ENCODE assay signal across 17 mouse cellular contexts in the genomic region with DNA sequence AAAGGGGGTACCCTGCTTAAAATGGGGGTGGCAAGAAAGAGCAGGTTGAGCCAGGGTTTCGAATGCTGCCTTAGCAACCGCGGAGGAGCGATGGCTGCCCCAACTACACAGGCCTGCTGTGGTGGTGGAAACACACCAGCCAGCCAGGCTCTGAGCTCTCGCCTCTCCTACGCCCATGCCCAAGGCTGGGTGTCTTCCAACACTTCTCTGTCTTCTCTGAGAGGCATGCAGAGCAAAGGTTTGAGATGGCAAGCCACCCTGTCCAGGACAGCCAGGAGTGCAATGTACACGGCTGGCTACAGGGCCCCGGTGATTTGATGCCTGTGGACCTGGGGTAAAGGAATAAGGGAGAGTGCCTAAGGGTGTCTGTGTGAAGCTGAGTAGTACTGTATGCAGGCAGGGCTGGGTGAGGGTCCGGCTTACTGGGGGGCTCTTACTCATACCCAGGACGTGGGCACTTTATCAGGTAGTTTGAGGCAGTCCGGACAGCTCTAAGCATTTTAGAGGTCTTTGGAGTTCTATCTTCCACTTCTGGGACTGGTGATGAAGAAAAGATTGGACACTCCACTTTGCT. TPM values are rescaled to one million over a fixed set of nuclear protein-coding genes. Genes with fewer than 3 reads are reported as not detected.
A peak's percentile ranks its signal among the peaks of the same experiment; 100 is the strongest.
DNase-seq lines count a peak whose midpoint lies in the region; ATAC-seq and TF ChIP-seq lines count a peak whose summit lies in the region.
"Had no signal": no experiment of that assay in that cellular context is flagged by ENCODE, and none has a peak within 500 bp of the region (broad histone marks: within the 10 kb centered on the region; RNA-seq: fewer than 3 reads in every experiment).

No protein-coding gene starts in this region.

- no peaks in the 10 kb centered on the region for H3K36me3 ChIP-seq in heart, postnatal 0 days (replicated peaks; ENCODE audit: control insufficient read depth, insufficient read depth, low read length)
- no peaks in the 10 kb centered on the region for H3K36me3 ChIP-seq in hindbrain, embryonic 13.5 days
- no peaks in the 10 kb centered on the region for H3K36me3 ChIP-seq in hindbrain, postnatal 0 days (ENCODE audit: insufficient read depth, low read length)
- H3K36me3 ChIP-seq: embryonic facial prominence, embryonic 15.5 days; heart, embryonic 15.5 days; limb, embryonic 12.5 days had no signal

- no peak for DNase-seq in heart, postnatal 0 days (ENCODE audit: low spot score)
- no peak for DNase-seq in heart, postnatal 14 days
- peak; percentile 70 for DNase-seq in right cerebral cortex, adult 18-20 months
- no peak for DNase-seq in right cerebral cortex, postnatal 14 days
- peak; percentile 52 for DNase-seq in naive thymus-derived CD4-positive, alpha-beta T cell, adult 2 months (ENCODE audit: low read depth)
- no peak for DNase-seq in hindbrain, postnatal 0 days (ENCODE audit: low spot score)
- DNase-seq: cerebellum, adult 2 months had no signal

- peaks cover 26% of the 10 kb centered on the region for H3K27me3 ChIP-seq in heart, postnatal 0 days (ENCODE audit: control insufficient read depth, insufficient read depth, low read length)
- peaks cover 64% of the 10 kb centered on the region for H3K27me3 ChIP-seq in hindbrain, embryonic 13.5 days
- H3K27me3 ChIP-seq in hindbrain, postnatal 0 days (ENCODE audit: insufficient read depth, low read length) = no peaks in the 10 kb centered on the region

- intact Hi-C loops in heart, postnatal 14 days (cut with DNase I) = no loop called here

- WGBS in heart, postnatal 0 days = 91% methylated on average over 11 of the region's 11 CpGs
- WGBS in hindbrain, embryonic 13.5 days = 91% methylated on average over 11 of the region's 11 CpGs
- WGBS in hindbrain, postnatal 0 days = 93% methylated on average over 11 of the region's 11 CpGs

- H3K4me2 ChIP-seq in heart, postnatal 0 days (ENCODE audit: low read depth, low read length) = peak overlapping the region; percentile 31; the same call in 1 of the 2 replicates
- H3K4me2 ChIP-seq in hindbrain, embryonic 13.5 days = no peak overlapping the region
- H3K4me2 ChIP-seq in hindbrain, postnatal 0 days (ENCODE audit: low read depth, low read length) = no peak overlapping the region
- H3K4me2 ChIP-seq: embryonic facial prominence, embryonic 15.5 days; heart, embryonic 15.5 days; limb, embryonic 12.5 days; midbrain, embryonic 11.5 days had no signal

- TF ChIP-seq EP300 in heart, postnatal 0 days (IDR thresholded peaks at IDR 0.05; ENCODE audit: low read depth) = no peak

- TF ChIP-seq POLR2A in bone marrow macrophage, adult 2 months (IDR thresholded peaks at IDR 0.05; ENCODE audit: borderline replicate concordance, low read depth, low read length) = no peak

- no peak overlapping the region for H3K9ac ChIP-seq in heart, postnatal 0 days (replicated peaks; ENCODE audit: low read depth, low read length)
- no peak overlapping the region for H3K9ac ChIP-seq in hindbrain, embryonic 13.5 days
- H3K9ac ChIP-seq in hindbrain, postnatal 0 days (replicated peaks; ENCODE audit: low read length) = no peak overlapping the region
- H3K9ac ChIP-seq: embryonic facial prominence, embryonic 15.5 days; heart, embryonic 15.5 days; limb, embryonic 12.5 days had no signal

- no peak for TF ChIP-seq CTCF in heart, postnatal 0 days (IDR thresholded peaks at IDR 0.05; ENCODE audit: low read depth)
- TF ChIP-seq CTCF in bone marrow macrophage, adult 2 months (IDR thresholded peaks at IDR 0.05; ENCODE audit: low read depth, low read length) = no peak
- TF ChIP-seq CTCF in hindbrain, postnatal 0 days (IDR thresholded peaks at IDR 0.05; ENCODE audit: low read depth) = no peak

- peak overlapping the region; percentile 3; the same call in 1 of the 2 replicates for H3K4me3 ChIP-seq in heart, postnatal 0 days (ENCODE audit: low read depth, low read length)
- peak overlapping the region; percentile 88 for H3K4me3 ChIP-seq in bone marrow macrophage, adult 2 months (ENCODE audit: insufficient read depth, low read length)
- H3K4me3 ChIP-seq in hindbrain, embryonic 13.5 days = no peak overlapping the region
- no peak overlapping the region for H3K4me3 ChIP-seq in hindbrain, postnatal 0 days (ENCODE audit: low read length)
- H3K4me3 ChIP-seq: embryonic facial prominence, embryonic 15.5 days; heart, embryonic 15.5 days; limb, embryonic 12.5 days had no signal

- no peaks in the 10 kb centered on the region for H3K9me3 ChIP-seq in heart, postnatal 0 days (replicated peaks; ENCODE audit: control insufficient read depth, low read length)
- H3K9me3 ChIP-seq in hindbrain, embryonic 13.5 days = no peaks in the 10 kb centered on the region
- H3K9me3 ChIP-seq in hindbrain, postnatal 0 days (ENCODE audit: low read length) = no peaks in the 10 kb centered on the region
- H3K9me3 ChIP-seq: embryonic facial prominence, embryonic 15.5 days; heart, embryonic 15.5 days; limb, embryonic 12.5 days had no signal

- ATAC-seq in heart, postnatal 0 days (ENCODE audit: insufficient read depth, low read depth) = no peak
- no peak for ATAC-seq in hindbrain, embryonic 13.5 days (ENCODE audit: low FRiP score)
- ATAC-seq in hindbrain, postnatal 0 days = no peak

- H3K4me1 ChIP-seq in heart, postnatal 0 days (ENCODE audit: control insufficient read depth, insufficient read depth) = 0 out of 2 replicates have a peak, but pooled peaks cover 23% of the 10 kb centered on the region
- H3K4me1 ChIP-seq in bone marrow macrophage, adult 2 months (ENCODE audit: control insufficient read depth, insufficient read depth, low read length) = peaks cover 59% of the 10 kb centered on the region
- H3K4me1 ChIP-seq in hindbrain, embryonic 13.5 days (replicated peaks) = peaks cover 39% of the 10 kb centered on the region
- H3K4me1 ChIP-seq in hindbrain, postnatal 0 days (ENCODE audit: insufficient read depth, low read length) = peaks cover 6% of the 10 kb centered on the region

- peak overlapping the region; percentile 19; the same call in 1 of the 2 replicates for H3K27ac ChIP-seq in heart, postnatal 0 days (ENCODE audit: low read depth)
- H3K27ac ChIP-seq in bone marrow macrophage, adult 2 months (ENCODE audit: insufficient read depth, low read depth, low read length) = peak overlapping the region; percentile 88
- no peak overlapping the region for H3K27ac ChIP-seq in hindbrain, embryonic 13.5 days
- no peak overlapping the region for H3K27ac ChIP-seq in hindbrain, postnatal 0 days
- H3K27ac ChIP-seq: embryonic facial prominence, embryonic 15.5 days; limb, embryonic 12.5 days had no signal

RNA-seq across cellular contexts. Expression of a gene that starts 3.0 kb away (rescaled TPM):
- total RNA-seq in heart, postnatal 0 days (2014; rRNA removed; ENCODE audit: low replicate concordance) = 2.2 and 3.4 TPM in 2 replicates
- polyA plus RNA-seq in heart, postnatal 0 days (2015; fragmentation: Nextera tagmentation; extraction: Ambion mirVana) = 0.91 and 1.1 TPM in 2 replicates
- 10 to 100 TPM; 16.8 to 21.6 TPM for total RNA-seq in heart, postnatal 14 days (2021)
- polyA plus RNA-seq in bone marrow macrophage, adult 2 months (2012; ENCODE audit: insufficient read depth, insufficient read length, missing spikeins) = 216 and 241 TPM in 2 replicates
- 3.1 and 3.3 TPM in 2 replicates for polyA plus RNA-seq in hindbrain, embryonic 13.5 days (2015; fragmentation: Nextera tagmentation; extraction: Ambion mirVana)
- total RNA-seq in hindbrain, postnatal 0 days (2014; rRNA removed) = 12.8 and 15.5 TPM in 2 replicates
- polyA plus RNA-seq in hindbrain, postnatal 0 days (2015; fragmentation: Nextera tagmentation; extraction: Ambion mirVana) = 6.4 and 6.9 TPM in 2 replicates

RNA-seq across cellular contexts. Expression of a gene that starts 34.5 kb away (rescaled TPM):
- total RNA-seq in heart, postnatal 0 days (2014; rRNA removed; ENCODE audit: low replicate concordance) = not detected in 2 replicates
- 0.10 TPM in 1 of 2 replicates, not detected in the other for polyA plus RNA-seq in heart, postnatal 0 days (2015; fragmentation: Nextera tagmentation; extraction: Ambion mirVana)
- not detected for total RNA-seq in heart, postnatal 14 days (2021)
- not detected in 2 replicates for polyA plus RNA-seq in bone marrow macrophage, adult 2 months (2012; ENCODE audit: insufficient read depth, insufficient read length, missing spikeins)
- polyA plus RNA-seq in hindbrain, embryonic 13.5 days (2015; fragmentation: Nextera tagmentation; extraction: Ambion mirVana) = 0.87 and 1.3 TPM in 2 replicates
- total RNA-seq in hindbrain, postnatal 0 days (2014; rRNA removed) = not detected in 2 replicates
- 3.7 and 4.7 TPM in 2 replicates for polyA plus RNA-seq in hindbrain, postnatal 0 days (2015; fragmentation: Nextera tagmentation; extraction: Ambion mirVana)
- total RNA-seq: ES-E14 had no signal

RNA-seq across cellular contexts. Expression of a gene that starts 41.6 kb away (rescaled TPM):
- total RNA-seq in heart, postnatal 0 days (2014; rRNA removed; ENCODE audit: low replicate concordance) = 1.6 and 1.7 TPM in 2 replicates
- 4.2 and 4.9 TPM in 2 replicates for polyA plus RNA-seq in heart, postnatal 0 days (2015; fragmentation: Nextera tagmentation; extraction: Ambion mirVana)
- total RNA-seq in heart, postnatal 14 days (2021) = 1 to 10 TPM; 1.8 to 3.3 TPM
- polyA plus RNA-seq in bone marrow macrophage, adult 2 months (2012; ENCODE audit: insufficient read depth, insufficient read length, missing spikeins) = 3.1 and 3.6 TPM in 2 replicates
- 21.3 and 22.3 TPM in 2 replicates for polyA plus RNA-seq in hindbrain, embryonic 13.5 days (2015; fragmentation: Nextera tagmentation; extraction: Ambion mirVana)
- total RNA-seq in hindbrain, postnatal 0 days (2014; rRNA removed) = 28.9 and 40.4 TPM in 2 replicates
- polyA plus RNA-seq in hindbrain, postnatal 0 days (2015; fragmentation: Nextera tagmentation; extraction: Ambion mirVana) = 30.2 and 30.7 TPM in 2 replicates

RNA-seq across cellular contexts. Expression of a gene that starts 44.4 kb away (rescaled TPM):
- total RNA-seq in heart, postnatal 0 days (2014; rRNA removed; ENCODE audit: low replicate concordance) = not detected in 2 replicates
- polyA plus RNA-seq in heart, postnatal 0 days (2015; fragmentation: Nextera tagmentation; extraction: Ambion mirVana) = not detected in 2 replicates
- total RNA-seq in heart, postnatal 14 days (2021) = not detected
- not detected in 2 replicates for polyA plus RNA-seq in bone marrow macrophage, adult 2 months (2012; ENCODE audit: insufficient read depth, insufficient read length, missing spikeins)
- polyA plus RNA-seq in hindbrain, embryonic 13.5 days (2015; fragmentation: Nextera tagmentation; extraction: Ambion mirVana) = 0.40 and 0.58 TPM in 2 replicates
- 1.4 and 1.5 TPM in 2 replicates for total RNA-seq in hindbrain, postnatal 0 days (2014; rRNA removed)
- polyA plus RNA-seq in hindbrain, postnatal 0 days (2015; fragmentation: Nextera tagmentation; extraction: Ambion mirVana) = 1.6 TPM in 2 replicates
- total RNA-seq: adrenal gland, adult 2 months; ES-E14 had no signal
- polyA plus RNA-seq: adrenal gland, adult 2 months; embryonic facial prominence, embryonic 15.5 days; heart, embryonic 15.5 days; kidney, postnatal 0 days; limb, embryonic 12.5 days; midbrain, embryonic 11.5 days; stomach, embryonic 14.5 days had no signal

RNA-seq across cellular contexts. Expression of a gene that starts 57.8 kb away (rescaled TPM):
- total RNA-seq in heart, postnatal 0 days (2014; rRNA removed; ENCODE audit: low replicate concordance) = 9.0 and 11.0 TPM in 2 replicates
- polyA plus RNA-seq in heart, postnatal 0 days (2015; fragmentation: Nextera tagmentation; extraction: Ambion mirVana) = 3.2 and 3.3 TPM in 2 replicates
- 10 to 100 TPM; 18.5 to 20.4 TPM for total RNA-seq in heart, postnatal 14 days (2021)
- polyA plus RNA-seq in bone marrow macrophage, adult 2 months (2012; ENCODE audit: insufficient read depth, insufficient read length, missing spikeins) = 43.7 and 44.3 TPM in 2 replicates
- polyA plus RNA-seq in hindbrain, embryonic 13.5 days (2015; fragmentation: Nextera tagmentation; extraction: Ambion mirVana) = 3.6 and 4.3 TPM in 2 replicates
- 15.1 and 15.8 TPM in 2 replicates for total RNA-seq in hindbrain, postnatal 0 days (2014; rRNA removed)
- polyA plus RNA-seq in hindbrain, postnatal 0 days (2015; fragmentation: Nextera tagmentation; extraction: Ambion mirVana) = 4.4 and 5.1 TPM in 2 replicates

Comparison
In these comparisons a context has a peak if more than half of its experiments do, and no peak if none do; other contexts are left out.
1. DNase-seq: peak in right cerebral cortex, adult 18-20 months (single experiment) and naive thymus-derived CD4-positive, alpha-beta T cell, adult 2 months (single experiment); none in heart, postnatal 0 days (single experiment), heart, postnatal 14 days (0 of 2), right cerebral cortex, postnatal 14 days (single experiment) and hindbrain, postnatal 0 days (single experiment).
2. H3K27ac ChIP-seq: peak in heart, postnatal 0 days (single experiment) and bone marrow macrophage, adult 2 months (single experiment); none in hindbrain, embryonic 13.5 days (single experiment) and hindbrain, postnatal 0 days (single experiment).
3. H3K4me3 ChIP-seq: peak in heart, postnatal 0 days (single experiment) and bone marrow macrophage, adult 2 months (single experiment); none in hindbrain, embryonic 13.5 days (single experiment) and hindbrain, postnatal 0 days (single experiment).
4. RNA of a gene that starts 3.0 kb away (polyA plus RNA-seq): 216 to 241 TPM in bone marrow macrophage, adult 2 months; 6.4 to 6.9 TPM in hindbrain, postnatal 0 days, 3.1 to 3.3 TPM in hindbrain, embryonic 13.5 days and 0.91 to 1.1 TPM in heart, postnatal 0 days; every median in the first group is over 10 times any median in the second.